Mouse (Mus musculus) spleen, adult 2 months (tissue): ENCODE measurements around the gene Acsl4. TPM values are rescaled to one million over a fixed set of nuclear protein-coding genes. Genes with fewer than 3 reads are reported as not detected.

Experiments
- DNase-seq, 2 experiments: peaks; one replicate each; pipeline versions ENCODE4 v3.0.0 to v3.0.0-alpha.2; 2012 to 2021; ENCODE audit warnings: low spot score in 2 of 2, low read depth in 1 of 2
- H3K27ac ChIP-seq: fragments of 200-500 bp; 2 replicates; pipeline ENCODE4 v1.5.1; 2012; ENCODE audit warnings: low read length, inconsistent platforms; ENCODE audit not compliant: insufficient read depth
- H3K27me3 ChIP-seq: fragments of 200-500 bp; 2 replicates; pipeline ENCODE4 v1.6.1; 2012; ENCODE audit warnings: mild to moderate bottlenecking, moderate library complexity, low read length, inconsistent platforms; ENCODE audit not compliant: control insufficient read depth, insufficient read depth
- H3K36me3 ChIP-seq: fragments of 200-500 bp; 2 replicates; pipeline ENCODE4 v1.6.1; 2012; ENCODE audit warnings: mild to moderate bottlenecking, low read length, inconsistent platforms; ENCODE audit not compliant: control insufficient read depth, insufficient read depth
- H3K4me1 ChIP-seq: fragments of 200-500 bp; 2 replicates; pipeline ENCODE4 v1.6.1; 2011; ENCODE audit warnings: inconsistent platforms; ENCODE audit not compliant: control insufficient read depth, insufficient read depth, insufficient read length
- H3K4me3 ChIP-seq: fragments of 200-500 bp; 2 replicates; pipeline ENCODE4 v1.5.1; 2011; ENCODE audit warnings: mild to moderate bottlenecking, inconsistent platforms; ENCODE audit not compliant: insufficient read depth, insufficient read length; ENCODE audit errors: extremely low read depth
- CTCF ChIP-seq: fragments of 200-500 bp; IDR thresholded peaks from 2 replicates; pipeline ENCODE4 v1.5.1; 2011; ENCODE audit warnings: mild to moderate bottlenecking, inconsistent platforms; ENCODE audit not compliant: insufficient read depth, insufficient read length, insufficient replicate concordance; ENCODE audit errors: extremely low read depth
- POLR2A ChIP-seq: fragments of 200-500 bp; IDR thresholded peaks from 2 replicates; pipeline ENCODE4 v1.6.1; 2011; ENCODE audit warnings: low read depth, low read length, inconsistent platforms
- whole genome bisulfite sequencing: fragments of 180-500 bp; shearing (Covaris S2); methylation state at CpG from one replicate; pipeline ENCODE4 v1.1.7; 2018; 5-methylcytosine and 5-hydroxymethylcytosine counted together
- polyA plus RNA-seq: library from polyadenylated mRNA; depleted of rRNA; stranded (reverse); fragments of >200 nt; gene quantifications from 2 replicates; pipeline ENCODE4 v1.2.3, GENCODE M21; 2012; rRNA removed

The Acsl4 gene
- polyA plus RNA-seq, 1 experiment = 2.1 TPM

DNA sequence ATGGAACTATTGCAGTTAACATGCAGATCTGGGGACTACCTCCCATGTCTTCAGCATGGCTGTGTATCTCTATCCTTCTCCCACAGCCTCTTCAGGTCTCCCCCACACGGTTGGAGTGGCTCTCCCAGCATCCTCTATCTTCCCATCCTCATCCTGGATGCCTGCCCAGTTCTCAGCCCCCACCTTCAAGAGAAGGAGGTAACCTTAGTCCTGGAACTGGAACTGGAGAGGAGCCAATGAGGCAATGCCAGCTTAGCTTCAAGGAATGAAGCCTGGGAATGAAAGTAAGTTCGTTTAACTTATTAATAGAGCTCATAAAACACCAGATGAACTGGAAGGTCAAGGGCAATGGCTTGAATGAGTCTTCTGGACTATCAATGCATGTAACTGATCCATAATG is 86.9 kb downstream of the Acsl4 start:
- 52% methylated on average over 2 of the region's 2 CpGs for WGBS
- Histone ChIP-seq H3K27ac (no peak overlapping the region), H3K4me1 (no peaks in the 10 kb centered on the region), H3K4me3 (no peak overlapping the region), H3K27me3 (no peaks in the 10 kb centered on the region; the same call in 1 of the 2 replicates), H3K36me3 (no peaks in the 10 kb centered on the region)
- TF ChIP-seq CTCF (no peak), POLR2A (no peak)
- DNase-seq = no peak

DNA sequence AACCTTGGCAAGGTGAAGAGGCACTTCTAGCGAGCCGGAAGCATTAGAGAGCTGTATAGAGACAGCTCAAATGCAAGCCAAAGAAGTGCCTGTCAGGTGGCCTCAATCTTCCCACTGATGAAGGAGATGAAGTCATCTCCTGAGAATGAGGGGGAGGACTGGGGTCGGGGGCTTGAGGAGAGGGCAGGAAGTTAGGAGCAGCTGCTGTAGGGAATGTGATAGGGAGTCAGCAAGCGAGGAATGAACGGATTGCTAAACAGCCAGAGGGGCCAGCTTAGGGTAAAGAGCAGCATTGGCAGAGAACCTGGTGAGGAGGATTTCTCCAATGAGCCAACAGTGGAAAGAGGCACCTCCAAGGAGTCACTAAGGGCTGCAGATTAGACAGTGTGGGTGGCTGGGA is 104.4 kb downstream of the Acsl4 start:
- no peaks in the 10 kb centered on the region for H3K27me3 ChIP-seq
- TF ChIP-seq CTCF (no peak), POLR2A (no peak)
- H3K4me3 ChIP-seq = no peak overlapping the region
- 57% methylated on average over 5 of the region's 5 CpGs for WGBS
- DNase-seq = no peak
- H3K36me3 ChIP-seq = no peaks in the 10 kb centered on the region
- H3K27ac ChIP-seq = no peak overlapping the region
- H3K4me1 ChIP-seq = no peaks in the 10 kb centered on the region

DNA sequence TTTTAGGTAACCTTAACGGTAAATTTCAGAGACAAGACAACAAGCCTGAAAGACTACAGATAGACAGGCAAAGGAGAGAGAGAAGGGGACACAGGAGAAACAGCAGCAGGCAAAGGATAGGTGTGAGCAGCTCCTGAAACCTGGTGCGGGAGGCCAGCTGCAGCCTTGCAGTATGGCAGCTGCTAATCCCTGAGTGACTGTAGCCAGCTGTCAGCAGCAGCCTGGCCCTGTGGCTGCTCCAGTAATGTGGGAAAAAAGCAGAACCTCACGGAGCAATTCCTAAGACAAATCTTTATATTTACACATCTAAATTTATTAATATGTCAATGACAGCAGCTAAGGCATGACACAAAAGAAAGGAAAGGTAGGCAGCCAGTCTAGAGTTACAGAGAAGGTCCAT is 113.8 kb downstream of the Acsl4 start:
- no peaks in the 10 kb centered on the region for H3K36me3 ChIP-seq
- H3K27me3 ChIP-seq = no peaks in the 10 kb centered on the region
- 67% methylated on average over 3 of the region's 3 CpGs for WGBS
- TF ChIP-seq CTCF (no peak), POLR2A (no peak)
- H3K4me1 ChIP-seq = no peaks in the 10 kb centered on the region
- H3K27ac ChIP-seq = no peak overlapping the region
- no peak for DNase-seq
- H3K4me3 ChIP-seq = no peak overlapping the region

DNA sequence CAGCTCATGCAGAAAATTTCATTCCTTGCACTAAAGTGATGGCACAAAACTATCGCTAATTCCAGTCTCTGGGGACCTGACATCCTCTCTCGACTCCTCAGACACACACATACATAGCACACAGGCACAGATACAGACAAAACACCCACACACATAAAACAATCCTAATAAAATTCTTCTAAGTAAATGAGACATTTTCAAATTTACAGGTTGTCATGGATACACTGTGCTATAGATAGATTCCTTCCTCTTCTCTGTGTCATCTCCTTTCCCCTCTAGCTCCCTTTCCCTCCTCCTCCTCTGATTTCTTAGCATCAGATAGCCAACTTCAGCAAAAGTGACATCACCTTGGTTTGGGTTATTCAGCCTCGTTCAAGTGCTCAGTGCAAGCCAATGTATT is 114.3 kb downstream of the Acsl4 start:
- TF ChIP-seq POLR2A (no peak), CTCF (no peak)
- Histone ChIP-seq H3K36me3 (no peaks in the 10 kb centered on the region), H3K27ac (no peak overlapping the region), H3K27me3 (no peaks in the 10 kb centered on the region), H3K4me3 (no peak overlapping the region), H3K4me1 (no peaks in the 10 kb centered on the region)
- DNase-seq = no peak
- 62% methylated on average over 3 of the region's 3 CpGs for WGBS

Other genes starting within 250 kb of the Acsl4 start
- gene Gucy2f, start 193.6 kb downstream of the Acsl4 start, polyA plus RNA-seq = not detected in 2 replicates
- 0.68 and 0.84 TPM in 2 replicates for gene Nxt2, start 163.8 kb downstream of the Acsl4 start, polyA plus RNA-seq
- gene Kcne1l, start 84.2 kb downstream of the Acsl4 start, polyA plus RNA-seq = 0.41 and 0.43 TPM in 2 replicates